Mouse (Mus musculus): Measurements from ENCODE around the gene Ank3.

DNA sequence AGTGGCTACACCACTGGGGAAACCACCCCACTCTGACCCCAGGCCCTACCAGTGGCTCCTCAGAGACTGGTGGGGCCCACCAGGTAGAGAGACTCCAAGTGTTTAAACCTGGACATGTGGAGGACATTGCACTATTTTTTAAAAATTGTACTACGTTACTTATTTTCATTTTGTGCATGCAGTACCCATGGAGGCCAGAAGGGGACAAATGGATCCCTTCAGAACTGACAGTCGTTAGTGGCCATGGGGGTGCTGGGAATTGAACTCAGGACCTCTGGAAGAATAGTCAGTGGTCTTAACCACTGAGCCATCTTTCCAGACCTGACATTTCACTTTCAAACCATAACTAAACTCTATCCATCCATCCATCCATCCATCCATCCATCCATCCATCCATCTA, 183.0 kb downstream of the Ank3 start:
- TF ChIP-seq CTCF (conservative IDR thresholded peaks at IDR 0.05; ENCODE audit: low read length) (peak; percentile 51), NANOG (IDR thresholded peaks at IDR 0.05; ENCODE audit: borderline replicate concordance, low read length) (no peak)

All from E14TG2a.4 (cell line).